Mouse (Mus musculus) embryonic stem cell, embryonic (primary cell): ENCODE results near the gene Mdm2.

Source experiments
- CTCF ChIA-PET, 4 experiments: fragments of 300-600 bp in 2 of 4; fragments of 350-600 bp in 2 of 4; sonication (Branson Sonifier 250); formaldehyde crosslinking; loops; one replicate each; lab custom pipeline; 2022; ENCODE audit warnings: inconsistent platforms in 2 of 4; lab: Charles Lee
- POLR2A ChIA-PET, 4 experiments: fragments of 300-600 bp in 2 of 4; fragments of 350-600 bp in 2 of 4; sonication (Branson Sonifier 250); formaldehyde crosslinking; loops; one replicate each; lab custom pipeline; 2022; ENCODE audit warnings: antibody characterized with exemption in 4 of 4, inconsistent platforms in 1 of 4; lab: Charles Lee

The Mdm2 gene

GRCm38 (mm10) chr10:117712191-117712754, 1.7 kb upstream of the Mdm2 start:
- POLR2A ChIA-PET, result interaction anchor here in 3 of 4 experiments (0.6 to 5.3 kb wide), 14 partner anchors 9 to 1356 kb away, joined by 3 to 40 read pairs (median 4); no protein-coding TSS in a partner anchor
- CTCF ChIA-PET, result interaction anchor here in 2 of 4 experiments (0.6 to 0.9 kb wide), 3 partner anchors 24 to 658 kb away, joined by 3 to 7 read pairs (median 3); no protein-coding TSS in a partner anchor

GRCm38 (mm10) chr10:117711408-117711807, 850 bp upstream of the Mdm2 start:
- ChIA-PET CTCF (no interaction called here), POLR2A (interaction anchor here in 3 of 4 experiments (0.7 to 5.3 kb wide), 22 partner anchors 7 to 1385 kb away, joined by 3 to 67 read pairs (median 4); partner anchors contain the start of genes Mdm1 (in 1 of the 3), Nup107 (in 1 of the 3) and Slc35e3 (in 1 of the 3))

DNA sequence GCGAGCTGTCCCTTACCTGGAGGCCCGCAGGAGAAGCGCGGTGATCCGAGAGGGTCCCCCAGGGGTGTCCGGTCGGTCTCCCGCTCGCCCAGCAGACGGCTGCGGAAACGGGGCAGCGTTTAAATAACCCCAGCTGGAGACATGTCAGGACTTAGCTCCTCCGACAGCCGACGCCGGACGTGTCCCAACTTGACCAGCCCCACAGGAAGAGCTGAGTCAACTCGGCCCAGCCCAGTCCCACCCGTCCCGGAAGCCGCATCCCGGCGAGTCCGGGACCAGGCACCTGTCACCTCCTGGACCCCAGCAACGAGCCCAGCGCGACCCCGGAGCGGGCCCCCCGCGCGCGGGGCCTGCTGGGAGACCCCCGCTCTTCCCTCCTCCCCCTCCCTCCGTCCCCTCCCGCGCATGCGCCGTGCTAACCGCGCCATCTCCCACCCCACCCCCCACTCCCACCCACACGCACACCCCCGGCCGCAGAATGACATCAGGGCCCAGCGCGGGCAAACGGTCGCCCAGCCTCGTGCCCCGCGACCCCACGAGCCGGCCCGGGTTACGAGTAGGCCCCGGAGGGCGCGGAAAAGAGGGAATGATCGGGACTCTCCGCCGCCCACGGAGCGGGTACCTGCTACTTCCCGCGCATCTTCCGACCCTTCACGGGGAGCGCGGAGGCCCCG, 491 bp downstream of the Mdm2 start:
- CTCF ChIA-PET, result interaction anchor here (0.6 to 1.2 kb wide), 14 partner anchors 8 to 567 kb away, joined by 3 to 5 read pairs (median 3); no protein-coding TSS in a partner anchor
- POLR2A ChIA-PET, result interaction anchor here (0.5 to 5.3 kb wide), 51 partner anchors 8 to 1531 kb away, joined by 3 to 67 read pairs (median 4); partner anchors contain the start of genes Nup107 (in 3 of the 4), Cct2 (in 2 of the 4), Slc35e3 (in 2 of the 4) and Mdm1 (in 1 of the 4)

DNA sequence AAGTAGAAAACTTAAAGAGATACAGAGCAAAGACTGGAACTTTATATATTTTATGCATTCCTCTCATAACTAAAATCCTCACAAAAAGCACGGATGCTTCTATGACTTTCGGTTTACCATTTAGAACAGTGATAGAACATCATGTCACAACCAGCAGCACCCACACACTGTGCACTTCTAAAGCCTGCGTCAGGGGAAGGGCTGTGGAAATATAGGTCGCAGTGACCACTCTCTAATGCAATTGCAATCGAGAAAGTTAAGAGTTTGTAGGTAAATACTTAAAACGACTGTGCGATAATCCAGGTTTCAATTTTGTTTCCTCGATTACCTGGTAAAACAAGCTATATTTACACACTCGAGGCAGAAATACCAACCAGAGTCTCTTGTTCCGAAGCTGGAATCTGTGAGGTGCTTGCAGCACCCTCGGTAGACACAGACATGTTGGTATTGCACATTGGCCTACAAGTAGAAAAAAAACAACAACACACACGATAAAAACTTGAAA, 1.2 kb downstream of the Mdm2 start:
- CTCF ChIA-PET, result interaction anchor here (0.6 to 1.2 kb wide), 9 partner anchors 10 to 566 kb away, joined by 3 to 4 read pairs (median 3); no protein-coding TSS in a partner anchor
- POLR2A ChIA-PET, result interaction anchor here (0.5 to 5.3 kb wide), 44 partner anchors 8 to 646 kb away, joined by 3 to 67 read pairs (median 4); partner anchors contain the start of genes Nup107 (in 3 of the 4), Cct2 (in 2 of the 4), Slc35e3 (in 2 of the 4) and Mdm1 (in 1 of the 4)

DNA sequence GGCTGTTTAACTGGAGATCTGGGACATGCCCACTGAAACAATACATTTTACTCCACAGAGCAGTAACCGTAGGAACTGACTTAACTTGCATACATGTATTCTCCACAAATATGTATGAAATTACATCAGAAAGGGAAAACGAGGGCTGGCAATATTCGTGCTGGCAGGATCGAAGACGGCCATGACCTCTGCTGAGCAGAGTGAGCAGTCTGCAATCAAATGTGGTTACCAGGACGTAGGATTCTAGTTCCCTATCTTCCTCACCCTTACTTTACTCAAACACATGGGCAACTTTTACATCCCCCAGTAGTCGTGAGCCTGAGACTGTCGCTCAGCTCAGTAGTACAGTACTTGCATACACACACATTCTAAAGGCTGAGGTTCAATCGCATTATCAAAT, 1.7 kb downstream of the Mdm2 start:
- CTCF ChIA-PET, result interaction anchor here in 2 of 4 experiments (0.8 to 0.9 kb wide), 2 partner anchors 21 to 88 kb away, joined by 3 to 4 read pairs; no protein-coding TSS in a partner anchor
- POLR2A ChIA-PET, result interaction anchor here in 3 of 4 experiments (0.7 to 5.3 kb wide), 22 partner anchors 8 to 645 kb away, joined by 3 to 67 read pairs (median 6); partner anchors contain the start of genes Nup107 (in 3 of the 3), Cct2 (in 1 of the 3), Slc35e3 (in 1 of the 3) and Yeats4 (in 1 of the 3)

GRCm38 (mm10) chr10:117708376-117708775, 2.2 kb downstream of the Mdm2 start:
- CTCF ChIA-PET, result no interaction called here
- POLR2A ChIA-PET, result interaction anchor here in 3 of 4 experiments (1.4 to 5.3 kb wide), 10 partner anchors 10 to 85 kb away, joined by 3 to 67 read pairs (median 13); partner anchors contain the start of gene Nup107 (in 3 of the 3)

GRCm38 (mm10) chr10:117707114-117707838, 3.3 kb downstream of the Mdm2 start:
- ChIA-PET POLR2A (interaction anchor here (1.0 to 11.5 kb wide), 14 partner anchors 9 to 86 kb away, joined by 3 to 109 read pairs (median 5); partner anchors contain the start of gene Nup107 (in 1 of the 4)), CTCF (no interaction called here)

DNA sequence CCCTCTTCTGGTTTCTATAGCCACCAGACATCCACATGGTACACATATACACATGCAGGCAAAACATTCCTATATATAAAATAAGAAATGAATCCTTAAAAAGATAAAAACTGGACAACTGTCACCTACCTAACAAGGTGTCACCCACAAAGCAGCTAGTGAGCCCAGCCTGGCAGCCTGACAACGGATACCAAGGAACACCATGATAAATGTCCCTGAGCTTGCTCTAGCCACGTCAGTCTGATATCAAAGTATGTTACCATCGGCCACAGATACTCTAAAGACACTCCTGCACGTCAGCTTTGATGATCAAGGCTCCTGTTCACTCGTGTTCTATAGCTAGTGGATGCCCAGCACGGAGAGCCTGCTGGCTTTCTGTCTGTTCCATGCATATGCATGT, 4.1 kb downstream of the Mdm2 start:
- POLR2A ChIA-PET, result interaction anchor here (0.9 to 11.5 kb wide), 21 partner anchors 8 to 91 kb away, joined by 3 to 109 read pairs (median 5); partner anchors contain the start of gene Nup107 (in 1 of the 4)
- CTCF ChIA-PET, result no interaction called here

DNA sequence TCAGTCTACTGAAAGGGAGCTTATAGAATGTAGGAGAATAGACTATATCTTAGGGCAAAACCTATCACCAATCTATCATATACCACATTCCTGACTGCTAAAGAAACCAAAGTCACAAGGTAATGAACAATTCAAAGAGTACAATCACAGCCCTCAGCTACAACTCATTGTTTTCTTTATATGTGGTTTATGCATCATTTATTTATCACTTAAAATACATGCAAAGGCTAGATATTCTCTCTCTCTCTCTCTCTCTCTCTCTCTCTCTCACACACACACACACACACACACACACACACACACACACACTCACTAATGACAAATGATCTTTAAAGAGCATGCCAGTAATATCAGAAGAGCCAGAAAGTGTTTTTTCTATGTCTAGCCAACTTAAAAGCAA, 4.8 kb downstream of the Mdm2 start:
- CTCF ChIA-PET, result interaction anchor here in 1 of 4 experiments (1.4 kb wide), 1 partner anchor 21 kb away, joined by 6 read pairs; no protein-coding TSS in a partner anchor
- POLR2A ChIA-PET, result interaction anchor here (0.5 to 11.5 kb wide), 29 partner anchors 8 to 534 kb away, joined by 3 to 109 read pairs (median 5); partner anchors contain the start of gene Nup107 (in 1 of the 4)

DNA sequence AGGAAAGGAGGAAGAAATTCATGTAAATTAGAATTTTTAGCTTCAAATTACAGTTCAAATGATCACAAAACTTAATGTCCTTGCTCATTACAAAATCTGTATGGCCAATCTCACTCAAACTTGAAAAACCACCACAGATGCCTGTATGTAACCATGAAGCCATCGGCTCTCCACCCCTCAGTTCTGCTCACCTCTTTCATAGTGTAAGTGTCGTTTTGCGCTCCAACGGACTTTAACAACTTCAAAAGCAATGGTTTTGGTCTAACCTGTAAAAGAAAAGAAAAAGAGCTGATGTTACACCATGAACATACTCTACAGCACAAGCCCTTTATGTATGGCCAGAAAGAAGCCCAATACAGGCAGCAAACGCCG, 5.6 kb downstream of the Mdm2 start:
- CTCF ChIA-PET, result interaction anchor here in 1 of 4 experiments (1.4 kb wide), 1 partner anchor 20 kb away, joined by 6 read pairs; no protein-coding TSS in a partner anchor

DNA sequence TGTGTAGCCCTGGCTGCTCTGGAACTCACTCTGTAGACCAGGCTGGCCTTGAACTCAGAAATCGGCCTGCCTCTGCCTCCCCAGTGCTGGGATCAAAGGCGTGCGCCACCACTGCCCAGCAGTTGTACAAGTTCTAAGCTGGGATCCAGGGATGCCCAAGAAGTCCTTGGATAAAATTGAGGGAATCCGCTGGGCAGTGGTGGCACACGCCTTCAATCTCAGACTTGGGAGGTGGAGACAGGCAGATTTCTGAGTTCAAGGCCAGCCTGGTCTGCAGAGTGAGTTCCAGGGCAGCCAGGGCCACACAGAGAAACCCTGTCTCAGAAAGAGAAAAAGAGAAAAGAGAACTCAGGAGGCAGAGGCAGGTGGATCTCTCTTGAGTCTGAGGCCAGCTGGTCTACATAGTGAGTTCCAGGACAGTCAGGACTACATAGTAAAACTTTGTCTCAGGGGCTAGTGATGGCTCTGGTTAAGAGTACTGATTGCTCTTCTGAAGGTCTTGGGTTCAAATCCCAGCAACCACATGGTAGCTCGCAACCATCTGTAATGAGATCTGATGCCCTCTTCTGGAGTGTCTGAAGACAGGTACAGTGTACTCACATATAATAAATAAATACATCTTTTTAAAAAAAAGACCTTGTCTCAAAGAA, 6.1 kb downstream of the Mdm2 start:
- ChIA-PET CTCF (interaction anchor here in 3 of 4 experiments (0.6 to 1.4 kb wide), 4 partner anchors 17 to 160 kb away, joined by 3 to 6 read pairs (median 4); no protein-coding TSS in a partner anchor), POLR2A (interaction anchor here in 3 of 4 experiments (0.7 to 11.5 kb wide), 21 partner anchors 8 to 591 kb away, joined by 3 to 109 read pairs (median 4); partner anchors contain the start of gene Nup107 (in 1 of the 3))

More for the DNA sequence above, 5.6 kb downstream of the Mdm2 start:
- POLR2A ChIA-PET, result interaction anchor here in 3 of 4 experiments (0.8 to 11.5 kb wide), 14 partner anchors 8 to 250 kb away, joined by 3 to 109 read pairs (median 5); no protein-coding TSS in a partner anchor

- CTCF ChIA-PET, result interaction anchor here in 2 of 4 experiments (0.6 to 0.8 kb wide), 3 partner anchors 16 to 159 kb away, joined by 3 to 6 read pairs (median 3); no protein-coding TSS in a partner anchor
- POLR2A ChIA-PET, result interaction anchor here in 3 of 4 experiments (0.7 to 11.5 kb wide), 13 partner anchors 10 to 590 kb away, joined by 3 to 109 read pairs (median 4); partner anchors contain the start of gene Nup107 (in 1 of the 3)
Observed at GRCm38 (mm10) chr10:117703506-117703905, 7.1 kb downstream of the Mdm2 start.

GRCm38 (mm10) chr10:117702024-117702833, 8.3 kb downstream of the Mdm2 start:
- ChIA-PET POLR2A (interaction anchor here in 3 of 4 experiments (0.6 to 11.5 kb wide), 14 partner anchors 7 to 1527 kb away, joined by 3 to 109 read pairs (median 4); partner anchors contain the start of genes Best3 (in 1 of the 3) and Mdm2 (in 1 of the 3)), CTCF (interaction anchor here in 1 of 4 experiments (0.5 kb wide), 1 partner anchor 8 kb away, joined by 3 read pairs; the partner anchor contains the start of gene Mdm2)

DNA sequence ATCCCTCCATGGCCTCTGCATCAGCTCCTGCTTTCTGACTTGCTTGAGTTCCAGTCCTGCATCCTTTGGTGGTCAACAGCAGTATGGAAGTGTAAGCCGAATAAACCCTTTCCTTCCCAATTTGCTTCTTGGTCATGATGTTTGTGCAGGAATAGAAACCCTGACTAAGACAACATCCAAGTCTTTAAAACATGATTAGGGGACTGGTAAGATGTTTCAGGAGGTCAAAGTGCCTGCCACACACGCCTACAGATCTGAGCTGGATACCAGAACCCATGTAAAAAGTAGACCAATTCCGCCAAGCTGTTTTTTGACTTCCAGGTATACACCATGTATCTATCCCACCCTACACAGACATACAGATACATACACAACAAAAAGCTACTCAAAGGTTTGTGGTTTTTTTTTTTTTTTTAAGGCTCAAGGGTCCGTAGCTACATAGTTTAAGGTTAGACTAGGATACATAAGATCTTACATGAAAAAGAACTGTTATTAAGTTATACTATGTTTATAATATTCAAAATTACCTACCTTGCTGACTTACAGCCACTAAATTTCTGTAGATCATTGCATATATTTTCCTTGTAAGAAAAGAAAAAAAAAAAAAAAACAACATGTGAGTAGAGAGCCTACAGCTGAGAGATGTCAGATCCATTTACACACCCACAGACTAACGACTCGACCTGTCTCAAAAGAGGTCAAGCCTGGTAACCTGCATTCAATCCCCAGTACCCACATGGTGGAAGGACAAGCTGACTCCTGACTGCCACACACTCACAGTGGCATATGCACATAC, 9.3 kb downstream of the Mdm2 start:
- ChIA-PET POLR2A (interaction anchor here (0.6 to 11.5 kb wide), 18 partner anchors 8 to 309 kb away, joined by 3 to 109 read pairs (median 4); partner anchors contain the start of gene Mdm2 (in 1 of the 4)), CTCF (interaction anchor here in 1 of 4 experiments (0.6 kb wide), 2 partner anchors 149 to 333 kb away, joined by 5 read pairs; no protein-coding TSS in a partner anchor)
